Mouse (Mus musculus) lung, postnatal 0 days (tissue): ENCODE measurements around the gene Krtap19-9b.

Experiments
- CTCF ChIP-seq: IDR thresholded peaks from 2 replicates; pipeline ENCODE4 v1.5.1; 2016; ENCODE audit warnings: antibody characterized with exemption, mild to moderate bottlenecking
- EP300 ChIP-seq: IDR thresholded peaks from 2 replicates; pipeline ENCODE4 v1.6.1; 2016; ENCODE audit warnings: antibody characterized with exemption, mild to moderate bottlenecking, control low read depth

DNA sequence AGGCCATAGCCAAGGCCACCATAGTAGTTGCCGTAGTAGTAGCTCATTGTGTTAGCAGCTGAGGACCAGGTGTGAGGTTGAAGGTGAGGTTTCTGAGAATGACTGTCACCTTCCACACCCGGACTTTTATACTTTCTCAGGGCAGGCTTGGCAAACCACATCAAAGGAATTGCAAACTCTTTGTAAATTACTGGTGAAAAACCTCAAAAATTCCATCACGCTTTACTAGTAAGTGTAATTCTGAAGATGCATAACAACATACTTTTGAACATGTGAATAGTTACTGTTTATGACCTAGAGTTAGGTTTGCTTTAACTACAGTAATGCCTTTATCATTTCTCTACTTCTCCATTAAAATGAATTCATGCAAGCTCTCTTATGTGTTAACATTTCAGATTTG is at the start of gene Krtap19-9b:
- no peak for TF ChIP-seq CTCF
- TF ChIP-seq EP300: no peak
